In the genomic region with DNA sequence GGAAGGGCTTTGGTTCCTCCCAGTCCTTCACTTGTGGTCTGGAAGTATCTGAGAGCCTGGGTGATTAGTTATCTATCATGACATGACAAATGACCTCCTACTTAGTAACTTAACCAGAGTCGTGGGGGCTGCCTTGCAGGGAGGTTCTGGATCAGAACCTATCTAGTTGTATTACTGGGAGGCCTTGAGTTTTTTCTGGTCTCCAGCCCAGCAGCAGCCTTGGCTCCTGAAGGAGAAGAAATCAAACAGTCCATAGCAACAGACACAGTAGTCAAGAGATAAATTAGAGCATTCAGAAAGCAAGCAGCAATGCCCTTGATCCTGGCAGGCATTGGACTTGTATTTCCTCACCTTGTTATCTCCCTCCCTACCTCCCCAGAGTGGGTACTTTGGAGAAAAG, we compare ENCODE assay signal across 12 mouse cellular contexts.
DNase-seq lines count a peak whose midpoint lies in the region.
"Had no signal": no experiment of that assay in that cellular context is flagged by ENCODE, and none has a peak within 500 bp of the region (broad histone marks: within the 10 kb centered on the region; RNA-seq: fewer than 3 reads in every experiment).

No protein-coding gene starts in this region.

- peak; percentile 45 to 76 for DNase-seq in adrenal gland, adult (ENCODE audit: inconsistent age in 2 of 2, low spot score in 1 of 2)
- DNase-seq in adrenal gland, adult 18-20 months (ENCODE audit: low spot score in 2 of 2): no peak
- peak; percentile 15 for DNase-seq in ovary, postnatal 36 days (ENCODE audit: low spot score)
- DNase-seq in ovary, postnatal 10 days (ENCODE audit: low spot score): no peak
- peak; percentile 25 for DNase-seq in adrenal gland, postnatal 14 days
- DNase-seq in spleen, postnatal 14 days (ENCODE audit: low spot score in 2 of 2): no peak
- DNase-seq in heart, adult 18-20 months: no peak
- DNase-seq: cerebellum, adult 18-20 months; cerebellum, adult 9-10 months; cerebellum, postnatal 14 days; gastrocnemius, postnatal 10 days; gastrocnemius, postnatal 36 days had no signal

Comparison
In these comparisons a context has a peak if more than half of its experiments do, and no peak if none do; other contexts are left out.
1. DNase-seq: peak in adrenal gland, adult (2 of 2), ovary, postnatal 36 days (single experiment) and adrenal gland, postnatal 14 days (single experiment); none in adrenal gland, adult 18-20 months (0 of 2), ovary, postnatal 10 days (single experiment), spleen, postnatal 14 days (0 of 2) and heart, adult 18-20 months (0 of 2).